Mouse (Mus musculus): ENCODE measurements around the gene Poll. TPM values are rescaled to one million over a fixed set of nuclear protein-coding genes. Genes with fewer than 3 reads are reported as not detected.

Poll gene
- total and polyA plus RNA-seq, 3 experiments = 16.5 to 24.6 (median 18.9) TPM

- dilution Hi-C loops (cut with MboI; ENCODE audit: extremely low pct_ligation_motif_present, extremely low pct_unique_long_range_greater_than_20kb, low sequenced_read_pairs) = no loop called here
- no peaks in the 10 kb centered on the region for H3K9me3 ChIP-seq (replicated peaks; ENCODE audit: low read length)
- H3K79me2 ChIP-seq (replicated peaks; ENCODE audit: control insufficient read depth, extremely low read depth, insufficient read depth, poor library complexity, severe bottlenecking) = no peaks in the 10 kb centered on the region
- peaks cover 0 to 2% of the 10 kb centered on the region in 2 experiments; a peak in 2 of 4 replicates for H3K4me1 ChIP-seq (ENCODE audit: control insufficient read depth in 1 of 2, insufficient read depth in 2 of 2)
- no peak overlapping the region for H3K4me3 ChIP-seq (replicated peaks in 1 of 3; ENCODE audit: low read depth in 2 of 3, low read length in 2 of 3, poor library complexity in 1 of 3)
- no peak for TF ChIP-seq ELF1 (IDR thresholded peaks at IDR 0.05; ENCODE audit: low read depth, low read length)
- no peak for TF ChIP-seq ZKSCAN1 (IDR thresholded peaks at IDR 0.05; ENCODE audit: borderline replicate concordance, low read depth, low read length)
- no peak for TF ChIP-seq CTCF (conservative IDR thresholded peaks at IDR 0.05 in 1 of 2, IDR thresholded peaks at IDR 0.05 in 1 of 2; ENCODE audit: low read depth in 2 of 2, low read length in 2 of 2)
- no peak for TF ChIP-seq MEF2A (IDR thresholded peaks at IDR 0.05; ENCODE audit: borderline replicate concordance, low read depth, low read length)
- no peak for TF ChIP-seq JUN (IDR thresholded peaks at IDR 0.05; ENCODE audit: insufficient read depth, low read depth, low read length)
- TF ChIP-seq MAZ (IDR thresholded peaks at IDR 0.05; ENCODE audit: low read depth, low read length) = no peak
- TF ChIP-seq CHD1 (IDR thresholded peaks at IDR 0.05; ENCODE audit: low read depth, low read length) = no peak
- TF ChIP-seq ZC3H11A (IDR thresholded peaks at IDR 0.05; ENCODE audit: low read depth, low read length) = no peak
- no peak for TF ChIP-seq PAX5 (IDR thresholded peaks at IDR 0.05; ENCODE audit: low read length)
- H3K36me3 ChIP-seq (replicated peaks in 1 of 2; ENCODE audit: control insufficient read depth in 1 of 2, insufficient read depth in 1 of 2, low read length in 1 of 2) = peaks cover 0 to under 1% of the 10 kb centered on the region in 2 experiments
- no peak overlapping the region for H3K27ac ChIP-seq (ENCODE audit: insufficient read depth, low read depth)
- H3K4me2 ChIP-seq (ENCODE audit: insufficient read depth, low read depth, poor library complexity, severe bottlenecking) = no peak overlapping the region
- H3K9ac ChIP-seq (ENCODE audit: insufficient read depth, low read depth) = no peak overlapping the region
- peaks cover 9% of the 10 kb centered on the region for H3K27me3 ChIP-seq (replicated peaks)
- DNase-seq (ENCODE audit: extremely low read depth) = no peak
- in situ Hi-C loops (cut with MboI; ENCODE audit: low pct_ligation_motif_present, low pct_unique_long_range_greater_than_20kb, low sequenced_read_pairs) = no loop called here
These were observed 24.4 kb downstream of the Poll start for GRCm38 (mm10) chr19:45535929-45536328.

- no peaks in the 10 kb centered on the region for H3K79me2 ChIP-seq (replicated peaks; ENCODE audit: control insufficient read depth, extremely low read depth, insufficient read depth, poor library complexity, severe bottlenecking)
- H3K4me3 ChIP-seq (replicated peaks in 1 of 3; ENCODE audit: low read depth in 2 of 3, low read length in 2 of 3, poor library complexity in 1 of 3) = no peak overlapping the region
- no peak overlapping the region for H3K4me2 ChIP-seq (ENCODE audit: insufficient read depth, low read depth, poor library complexity, severe bottlenecking)
- H3K9me3 ChIP-seq (replicated peaks; ENCODE audit: low read length) = no peaks in the 10 kb centered on the region
- no peak overlapping the region for H3K9ac ChIP-seq (ENCODE audit: insufficient read depth, low read depth)
- dilution Hi-C loops (cut with MboI; ENCODE audit: extremely low pct_ligation_motif_present, extremely low pct_unique_long_range_greater_than_20kb, low sequenced_read_pairs) (no loop called here), in situ Hi-C loops (cut with MboI; ENCODE audit: low pct_ligation_motif_present, low pct_unique_long_range_greater_than_20kb, low sequenced_read_pairs) (no loop called here)
- no peaks in the 10 kb centered on the region; a peak in 1 of 4 replicates for H3K4me1 ChIP-seq (ENCODE audit: control insufficient read depth in 1 of 2, insufficient read depth in 2 of 2)
- no peak overlapping the region for H3K27ac ChIP-seq (ENCODE audit: insufficient read depth, low read depth)
- TF ChIP-seq RCOR1 (conservative IDR thresholded peaks at IDR 0.05; ENCODE audit: low read depth, low read length) (no peak), KAT2A (IDR thresholded peaks at IDR 0.05; ENCODE audit: insufficient replicate concordance, low read length) (no peak), BHLHE40 (IDR thresholded peaks at IDR 0.05; ENCODE audit: low read depth, low read length) (no peak), MXI1 (IDR thresholded peaks at IDR 0.05; ENCODE audit: low read depth, low read length) (no peak), MYC (IDR thresholded peaks at IDR 0.05; ENCODE audit: low read depth, low read length) (no peak), IRF4 (IDR thresholded peaks at IDR 0.05; ENCODE audit: low read depth, low read length) (no peak)
- DNase-seq (ENCODE audit: extremely low read depth) = no peak
- H3K36me3 ChIP-seq (replicated peaks in 1 of 2; ENCODE audit: control insufficient read depth in 1 of 2, insufficient read depth in 1 of 2, low read length in 1 of 2) = peaks cover 0 to 6% of the 10 kb centered on the region in 2 experiments
- peaks cover 3% of the 10 kb centered on the region for H3K27me3 ChIP-seq (replicated peaks)
These were observed 25.1 kb downstream of the Poll start for GRCm38 (mm10) chr19:45535214-45535735.
